Mouse (Mus musculus) kidney, postnatal 36 days (tissue): ENCODE results near the gene Hist2h3c1.
"Not testable (repeated sequence)": the region's sequence is repeated elsewhere in the genome, so short reads cannot be mapped to it uniquely, and the experiment has no call there.

Source experiments
- DNase-seq, 2 experiments: peaks; one replicate each; pipeline ENCODE4 v3.0.0; 2021 to 2022; ENCODE audit warnings: mixed read lengths in 2 of 2

Gene Hist2h3c1

GRCm38 (mm10) chr3:96260220-96260619 is 13.7 kb downstream of the Hist2h3c1 start:
- DNase-seq = no peak

DNA sequence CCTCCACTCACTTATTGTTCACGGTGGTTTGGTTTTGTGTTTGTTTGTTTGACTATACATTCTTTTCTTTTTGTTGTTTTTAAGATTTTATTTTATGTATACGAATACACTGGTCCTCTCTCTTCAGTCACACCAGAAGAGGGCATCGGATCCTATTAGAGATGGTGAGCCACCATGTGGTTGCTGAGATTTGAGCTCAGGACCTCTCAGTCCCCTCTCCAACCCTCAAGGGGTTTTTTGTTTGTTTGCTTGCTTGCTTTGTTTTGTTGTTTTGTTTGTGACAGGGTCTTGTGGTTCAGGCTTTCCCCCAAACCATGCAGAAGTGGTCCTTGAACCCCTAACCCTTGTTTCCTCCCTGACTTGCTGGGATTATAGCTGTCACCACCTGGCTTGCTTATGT is 15.1 kb downstream of the Hist2h3c1 start:
- no peak for DNase-seq

- peak; percentile 84 to 89 for DNase-seq
Observed at GRCm38 (mm10) chr3:96262216-96262875, 15.9 kb downstream of the Hist2h3c1 start.

GRCm38 (mm10) chr3:96262979-96263550 is 16.6 kb downstream of the Hist2h3c1 start, which contains the start of gene Hist2h4:
TSS of gene Hist2h4 (minus strand) at chr3:96263311.
- peak; percentile 94 to 97 for DNase-seq

DNA sequence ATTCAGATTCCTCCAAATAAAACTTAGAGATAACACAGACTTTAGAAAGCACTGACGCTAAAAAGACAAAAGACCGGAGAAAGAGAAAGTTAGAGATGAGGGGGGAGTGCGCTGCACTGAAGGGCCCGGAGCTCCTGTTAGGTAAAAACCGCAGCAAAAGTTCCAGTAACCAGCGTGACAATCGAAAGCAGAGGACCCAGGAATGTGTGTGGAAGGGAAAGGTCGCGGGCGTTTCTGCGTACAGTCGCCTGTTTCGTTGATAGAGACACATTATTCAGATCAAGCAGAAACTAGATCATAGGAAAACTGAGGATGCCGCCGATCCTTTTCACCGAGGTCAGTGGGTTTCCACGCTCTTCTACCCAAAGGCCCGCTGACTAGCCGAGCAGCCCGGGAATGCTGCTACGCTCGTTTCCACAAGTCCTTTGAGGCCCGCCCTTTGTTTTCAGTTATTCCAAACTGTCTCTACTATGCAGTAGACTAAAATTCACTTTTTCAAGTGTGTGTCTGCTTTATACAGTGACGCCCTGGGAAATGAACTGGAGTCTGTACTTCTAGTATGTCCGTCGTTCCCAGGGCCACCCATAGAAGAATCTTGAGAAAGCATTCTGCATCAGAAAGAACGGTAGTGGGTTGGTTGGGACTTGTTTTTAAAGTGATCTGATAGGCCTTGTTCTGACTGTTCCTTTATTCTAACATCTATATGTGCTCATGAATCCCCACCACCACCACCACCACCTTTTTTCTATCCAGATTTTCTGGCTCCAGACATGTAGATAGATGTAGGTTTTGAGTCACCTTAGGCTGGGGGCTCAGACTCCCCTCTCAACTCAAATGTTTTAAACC is 17.3 kb downstream of the Hist2h3c1 start:
- DNase-seq = peak; percentile 46 to 68

DNA sequence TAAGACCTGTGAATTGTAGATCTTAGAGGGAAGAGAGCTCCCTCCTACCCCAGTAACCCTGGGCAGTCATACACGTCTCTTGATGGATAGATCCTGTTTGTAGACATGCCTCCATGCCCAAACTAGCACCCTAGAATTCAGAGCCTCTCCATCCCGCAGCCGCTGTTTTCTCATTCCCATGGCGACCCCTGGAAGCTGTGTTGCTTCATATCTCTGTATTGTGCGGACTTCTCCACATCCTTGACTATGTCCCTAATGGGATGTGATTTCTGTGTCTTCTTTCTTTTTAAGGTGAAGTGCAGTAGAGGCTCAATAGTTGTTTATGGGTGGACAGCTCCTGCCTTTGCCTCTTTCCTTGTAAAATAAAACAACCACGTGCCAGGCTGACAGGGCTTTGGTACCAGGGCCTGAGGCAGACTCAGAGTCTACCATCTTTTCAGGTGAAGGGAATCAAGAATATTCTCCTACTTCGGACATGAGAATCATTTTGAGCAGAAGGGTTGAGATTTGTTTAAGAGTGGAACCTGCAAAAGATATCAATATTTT is 18.0 kb downstream of the Hist2h3c1 start:
- DNase-seq = no peak

DNA sequence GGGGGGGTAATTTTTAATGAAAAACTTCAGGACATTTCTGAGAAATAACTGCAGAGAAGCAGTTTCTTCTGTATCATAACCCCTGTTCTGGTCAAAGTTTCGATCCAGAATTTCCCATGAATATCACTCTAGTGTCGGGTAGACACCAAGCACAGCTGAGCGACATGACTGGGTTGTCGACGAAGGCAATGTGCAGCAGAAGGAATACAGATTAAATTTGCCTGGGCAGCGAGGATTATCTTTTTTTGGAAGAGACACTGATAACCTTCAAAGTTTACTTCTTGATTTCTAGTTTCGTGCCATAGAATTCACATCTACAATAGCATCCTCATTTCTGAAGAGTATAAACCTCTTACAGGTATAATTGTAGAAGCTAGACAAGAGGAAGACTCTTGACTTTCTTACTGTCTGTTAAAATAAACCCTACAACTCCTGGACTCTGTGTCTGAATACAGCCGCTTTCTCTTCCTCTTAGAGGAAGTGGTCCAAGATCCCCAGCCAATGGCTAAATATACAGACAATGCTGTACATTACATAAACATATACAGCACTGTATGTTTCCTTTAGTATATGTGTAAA is 19.7 kb downstream of the Hist2h3c1 start:
- DNase-seq = no peak

- no peak for DNase-seq
Observed at GRCm38 (mm10) chr3:96267541-96267940, 21.1 kb downstream of the Hist2h3c1 start.

DNA sequence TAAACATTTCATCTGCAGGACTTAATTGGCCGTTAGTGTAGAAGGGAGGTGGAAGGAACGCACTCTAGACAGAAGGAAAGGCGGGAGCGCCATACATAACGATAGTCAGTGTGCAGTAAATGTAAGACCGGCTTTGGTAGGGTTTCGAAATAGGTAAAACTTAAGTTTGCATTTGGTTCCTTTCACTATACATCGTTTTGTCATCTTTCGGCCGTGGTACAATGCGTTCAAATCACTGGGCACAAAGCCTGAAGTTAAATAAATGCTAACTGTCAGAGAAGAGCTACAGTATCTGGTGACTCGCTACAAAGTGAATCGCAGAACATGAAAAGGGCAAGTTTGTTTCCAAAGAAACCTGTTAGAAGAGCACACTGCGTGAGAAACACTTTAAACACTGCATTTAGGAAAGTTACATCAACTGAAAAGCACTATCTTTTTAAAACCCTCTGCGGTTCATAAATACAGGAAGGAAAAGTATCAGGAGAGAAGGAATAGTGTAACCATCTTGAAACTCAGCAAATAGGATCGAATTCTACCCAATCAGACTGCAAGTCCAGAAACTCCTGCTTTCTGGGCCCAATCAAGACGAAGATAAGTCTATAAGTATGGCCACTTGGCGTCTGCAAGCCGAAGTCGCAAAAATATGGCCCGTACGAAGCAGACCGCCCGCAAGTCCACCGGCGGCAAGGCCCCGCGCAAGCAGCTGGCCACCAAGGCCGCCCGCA is 21.7 kb downstream of the Hist2h3c1 start, which contains the start of gene Hist2h3b:
TSS of gene Hist2h3b (plus strand) at position 604 of the 725 bp plus-strand sequence.
- DNase-seq = peak; percentile 79 to 87

DNA sequence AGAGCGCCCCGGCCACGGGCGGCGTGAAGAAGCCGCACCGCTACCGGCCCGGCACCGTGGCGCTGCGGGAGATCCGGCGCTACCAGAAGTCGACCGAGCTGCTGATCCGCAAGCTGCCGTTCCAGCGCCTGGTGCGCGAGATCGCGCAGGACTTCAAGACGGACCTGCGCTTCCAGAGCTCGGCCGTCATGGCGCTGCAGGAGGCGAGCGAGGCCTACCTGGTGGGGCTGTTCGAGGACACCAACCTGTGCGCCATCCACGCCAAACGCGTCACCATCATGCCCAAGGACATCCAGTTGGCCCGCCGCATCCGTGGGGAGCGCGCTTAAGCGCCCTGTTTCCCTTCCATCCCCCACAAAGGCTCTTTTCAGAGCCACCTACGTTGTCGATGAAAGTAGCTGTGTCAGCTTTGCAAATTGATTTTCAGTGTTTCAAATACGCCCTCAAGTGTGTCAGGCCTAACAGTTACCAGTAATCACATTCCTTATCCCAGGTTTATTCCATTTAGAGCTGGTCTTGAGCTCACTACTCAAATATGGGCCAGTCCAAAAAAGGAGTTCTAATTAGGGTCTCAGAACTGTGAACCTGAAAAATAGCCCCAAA is 22.4 kb downstream of the Hist2h3c1 start:
- peak in 1 of 2 experiments; percentile 15 for DNase-seq

GRCm38 (mm10) chr3:96269511-96270474 is 23.3 kb downstream of the Hist2h3c1 start, which contains the start of gene Hist2h2bb:
TSS of gene Hist2h2bb (plus strand) at chr3:96269752.
- peak; percentile 92 to 97 for DNase-seq

DNA sequence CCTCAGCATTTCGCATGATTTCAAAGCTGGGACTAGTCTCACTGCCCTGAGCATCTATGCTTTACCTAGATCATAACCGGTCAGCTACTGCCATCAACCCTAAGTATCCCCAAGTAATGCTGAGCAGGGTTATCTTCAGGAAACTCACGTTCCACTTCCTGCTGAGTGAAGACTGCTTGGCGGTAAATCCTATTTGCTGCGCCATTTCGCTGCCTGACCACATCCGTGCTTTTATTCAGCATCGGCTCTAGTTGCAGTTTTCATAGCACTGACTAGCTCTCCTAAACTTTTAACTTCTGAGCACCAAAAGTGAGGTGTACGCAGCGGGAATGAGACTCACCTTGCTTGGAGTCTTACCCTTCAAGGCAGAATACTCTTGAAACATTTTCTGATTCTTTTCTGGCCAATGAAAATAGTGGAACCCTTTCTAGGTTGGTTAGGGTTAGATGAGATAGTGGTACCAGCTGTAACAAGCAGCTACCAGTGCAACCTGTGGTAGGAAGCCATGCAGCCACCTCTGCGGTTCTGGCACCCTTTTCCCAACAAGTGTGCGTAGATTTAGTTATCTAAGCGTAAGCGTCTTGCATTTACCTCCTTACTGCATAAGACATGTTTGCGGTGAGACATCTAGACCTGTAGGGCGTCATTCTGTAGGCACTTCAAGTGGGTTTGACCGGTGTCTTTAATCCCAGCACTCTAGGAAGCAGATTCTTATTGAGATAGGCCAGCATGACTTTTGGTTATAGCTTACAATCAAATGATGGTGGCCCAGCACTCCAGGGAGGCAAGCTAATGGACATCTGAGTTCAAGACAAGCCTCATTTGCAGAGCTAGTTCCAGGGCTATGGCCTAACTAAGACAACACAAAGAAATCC is 27.3 kb downstream of the Hist2h3c1 start:
- DNase-seq = peak in 1 of 2 experiments; percentile 11

DNA sequence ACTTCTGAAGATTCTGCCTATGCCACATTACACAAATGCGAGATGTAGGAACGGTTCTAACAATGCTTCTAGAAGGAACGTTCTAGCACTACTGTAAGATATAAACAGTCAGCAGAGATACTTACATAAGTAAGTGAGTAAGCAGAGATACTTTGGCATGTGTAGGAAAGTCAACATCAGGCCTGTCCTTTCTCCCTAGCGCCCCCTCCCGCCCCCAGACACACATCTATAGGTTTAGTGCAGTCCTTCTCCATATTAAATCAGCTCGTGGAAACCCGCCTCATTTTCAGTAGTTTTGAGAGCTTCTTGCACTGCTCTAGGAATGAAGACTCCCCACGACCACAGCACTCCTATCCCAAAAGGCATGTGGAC is 30.9 kb downstream of the Hist2h3c1 start:
- peak in 1 of 2 experiments; percentile 40 for DNase-seq

DNA sequence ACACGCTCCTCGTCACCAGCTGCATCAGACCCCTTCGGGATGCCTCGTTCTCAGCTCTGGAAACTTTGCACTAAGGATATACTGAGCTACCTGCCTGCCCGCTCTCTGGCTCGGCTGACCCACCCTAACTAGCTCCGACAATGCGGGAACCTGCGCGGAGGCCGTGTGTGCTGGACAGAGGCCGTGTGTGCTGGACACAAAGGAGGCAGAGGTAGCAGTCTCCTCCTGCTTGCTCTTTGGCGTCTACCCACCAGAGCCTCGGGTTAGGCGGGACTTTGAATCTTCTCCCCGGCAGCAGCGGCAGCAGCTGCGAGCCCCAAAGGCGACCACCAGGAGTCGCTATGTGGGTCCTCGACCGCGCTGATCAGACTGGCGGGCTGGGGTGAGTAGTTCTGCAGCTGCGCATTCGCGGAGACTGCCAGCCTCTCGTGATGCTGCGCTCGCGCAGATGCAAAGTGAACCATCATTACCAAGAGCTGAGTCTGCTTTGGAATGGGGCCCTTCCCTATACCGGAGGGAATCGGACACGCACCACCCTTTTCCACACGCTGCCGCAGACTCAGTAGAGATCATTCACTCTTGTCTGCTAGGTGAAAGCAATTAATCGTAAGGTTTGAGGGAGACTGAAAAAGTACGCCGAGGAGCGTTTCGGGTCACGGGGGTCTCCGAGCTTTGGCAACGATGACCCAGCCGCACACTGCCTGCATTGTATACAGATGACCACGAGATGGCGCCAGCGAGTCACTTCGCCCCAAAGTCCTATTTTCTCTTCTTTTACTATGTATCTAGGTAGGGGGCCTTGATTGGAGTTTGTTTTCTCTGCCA is 31.5 kb downstream of the Hist2h3c1 start:
- DNase-seq = peak; percentile 82 to 90

GRCm38 (mm10) chr3:96280660-96281059 is 34.2 kb downstream of the Hist2h3c1 start:
- no peak for DNase-seq

DNA sequence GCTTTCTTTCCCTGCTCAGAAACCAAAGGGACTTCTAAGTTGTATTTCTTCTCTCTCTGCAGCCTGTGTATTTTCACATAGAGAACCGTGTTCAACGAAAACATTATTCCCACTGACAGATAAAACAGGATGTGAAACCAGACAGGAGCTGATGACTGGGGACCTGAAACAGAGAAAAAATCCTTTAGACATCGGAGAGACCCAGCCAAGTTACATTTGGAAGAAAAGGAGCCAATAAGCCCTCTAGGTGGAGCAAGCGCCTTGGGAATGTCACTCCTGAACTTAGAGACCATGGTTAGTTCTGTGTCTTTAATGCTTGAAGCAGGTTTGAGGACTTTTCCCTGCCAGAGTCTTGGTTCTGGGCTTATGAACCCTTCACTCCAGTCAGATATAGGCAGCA is 38.0 kb downstream of the Hist2h3c1 start:
- peak; percentile 29 to 56 for DNase-seq

DNA sequence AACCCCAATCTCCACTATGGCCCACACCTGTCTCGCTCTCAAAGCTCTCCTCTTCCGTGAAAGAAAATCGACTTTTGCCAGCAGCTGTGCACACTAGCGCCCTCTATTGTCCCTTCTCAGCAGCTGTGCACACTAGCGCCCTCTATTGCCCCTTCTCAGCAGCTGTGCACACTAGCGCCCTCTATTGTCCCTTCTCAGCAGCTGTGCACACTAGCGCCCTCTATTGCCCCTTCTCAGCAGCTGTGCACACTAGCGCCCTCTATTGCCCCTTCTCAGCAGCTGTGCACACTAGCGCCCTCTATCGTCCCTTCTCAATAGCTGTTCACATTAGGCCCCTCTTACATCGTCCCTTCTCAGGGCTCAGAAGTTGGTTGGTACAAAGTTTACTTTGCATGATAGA is 40.8 kb downstream of the Hist2h3c1 start:
- not testable (repeated sequence) for DNase-seq

DNA sequence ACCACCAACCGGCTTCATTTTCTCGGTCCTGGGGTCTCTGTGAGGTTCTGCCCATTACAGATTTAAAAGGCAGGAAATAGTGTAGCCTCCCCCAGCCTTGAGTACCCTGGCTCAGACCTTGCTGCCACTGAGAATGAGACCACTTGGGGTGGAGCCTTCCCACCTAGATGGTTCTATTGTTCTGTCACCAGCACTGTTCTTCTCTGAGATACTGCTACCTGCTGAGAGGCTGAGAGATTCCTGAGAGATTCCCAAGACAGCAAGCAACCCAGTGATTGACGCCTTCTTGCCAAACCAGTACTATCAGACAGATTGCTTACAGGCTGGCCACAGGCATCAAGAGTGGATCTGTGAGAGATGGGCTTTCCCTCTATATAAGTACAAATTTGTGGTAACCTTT is 42.7 kb downstream of the Hist2h3c1 start:
- DNase-seq = no peak
